Mouse (Mus musculus): ENCODE measurements around the gene Mrpl54. TPM values are rescaled to one million over a fixed set of nuclear protein-coding genes. Genes with fewer than 3 reads are reported as not detected.

Gene Mrpl54
- polyA plus RNA-seq, 2 experiments, result 124 to 202 TPM

DNA sequence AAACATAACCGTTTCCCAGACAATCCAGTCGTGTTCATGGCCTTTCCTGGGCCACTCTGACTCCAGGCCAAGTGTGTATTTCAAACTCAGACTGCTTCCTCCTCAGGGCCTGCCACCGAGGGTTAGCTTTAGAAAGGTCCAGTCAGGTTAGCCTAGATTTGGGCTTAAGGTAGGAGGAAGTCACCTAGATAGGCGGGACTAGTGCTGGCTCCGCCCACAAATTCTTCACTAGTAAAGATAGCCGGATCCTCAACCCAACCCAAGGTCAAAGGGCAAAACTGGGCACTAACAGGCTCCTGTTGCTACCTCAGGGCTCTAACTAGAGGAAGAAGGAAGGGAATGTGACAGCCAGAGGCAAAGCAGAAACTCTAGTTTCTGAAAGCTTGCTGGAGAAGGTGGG lies 19.9 kb upstream of the Mrpl54 start:
- Histone ChIP-seq H3K4me1 (ENCODE audit: control insufficient read depth, insufficient read depth, low read length) (peaks cover 7% of the 10 kb centered on the region), H3K9ac (ENCODE audit: low read depth, low read length, severe bottlenecking) (no peak overlapping the region), H3K27ac (replicated peaks; ENCODE audit: low read depth, low read length) (no peak overlapping the region), H3K27me3 (ENCODE audit: control insufficient read depth, insufficient read depth, low read length) (peaks cover 39% of the 10 kb centered on the region), H3K36me3 (ENCODE audit: control insufficient read depth, insufficient read depth, low read length) (no peaks in the 10 kb centered on the region), H3K9me3 (ENCODE audit: control insufficient read depth, low read length) (no peaks in the 10 kb centered on the region), H3K4me3 (replicated peaks; ENCODE audit: low read length) (no peak overlapping the region), H3K4me2 (replicated peaks; ENCODE audit: low read depth, low read length, severe bottlenecking) (0 out of 2 replicates have a peak overlapping the region, but pooled peaks have one; percentile 66)
- no peak for DNase-seq (ENCODE audit: low spot score)
- no peak for TF ChIP-seq POLR2A (IDR thresholded peaks at IDR 0.05; ENCODE audit: borderline replicate concordance, extremely low read depth, insufficient read depth, insufficient read length)
- WGBS, result 40% methylated on average over 6 of the region's 6 CpGs
- no peak for ATAC-seq (ENCODE audit: low FRiP score, low read depth)

DNA sequence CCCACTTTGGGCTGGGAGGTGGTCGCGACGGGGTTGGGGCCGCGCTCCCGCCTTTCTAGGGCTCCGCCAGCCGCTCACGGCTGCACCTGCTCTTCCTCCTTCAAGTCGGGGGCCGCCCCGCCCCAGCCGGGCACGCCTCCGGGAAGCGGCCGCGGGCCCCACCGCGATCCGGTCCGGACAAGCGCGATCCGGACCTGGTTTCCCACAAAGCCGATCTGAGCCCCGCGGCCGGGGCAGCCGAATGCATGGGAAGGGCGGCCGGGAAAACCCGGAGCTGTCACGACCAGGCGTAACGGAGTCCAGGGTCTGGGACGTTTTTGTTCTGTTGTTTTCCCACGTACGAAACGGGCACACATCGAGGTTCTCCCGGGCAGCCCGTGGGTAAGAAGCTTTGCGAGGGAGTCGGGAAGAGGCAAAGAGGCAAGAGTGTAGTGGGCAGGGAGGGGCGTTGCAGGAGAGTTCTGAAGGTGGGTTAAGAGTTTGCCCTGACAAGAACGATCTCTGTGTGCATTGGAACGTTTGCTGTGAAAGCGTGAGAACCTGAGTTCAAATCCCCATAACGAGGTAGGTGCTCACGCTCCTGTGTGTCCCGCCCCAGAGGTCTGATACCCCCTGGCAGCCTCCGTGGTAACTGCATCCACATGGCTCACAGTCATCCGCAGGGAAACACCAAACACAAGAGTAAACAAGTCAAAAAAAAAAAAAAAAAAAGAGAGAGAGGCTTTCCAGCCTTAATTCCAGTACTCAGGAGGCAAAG lies 19.1 kb upstream of the Mrpl54 start:
- Histone ChIP-seq H3K4me1 (ENCODE audit: control insufficient read depth, insufficient read depth, low read length) (peaks cover 7% of the 10 kb centered on the region), H3K27ac (replicated peaks; ENCODE audit: low read depth, low read length) (no peak overlapping the region), H3K9me3 (ENCODE audit: control insufficient read depth, low read length) (no peaks in the 10 kb centered on the region), H3K36me3 (ENCODE audit: control insufficient read depth, insufficient read depth, low read length) (no peaks in the 10 kb centered on the region), H3K4me3 (replicated peaks; ENCODE audit: low read length) (peak overlapping the region; percentile 41), H3K4me2 (replicated peaks; ENCODE audit: low read depth, low read length, severe bottlenecking) (peak overlapping the region; percentile 66), H3K9ac (ENCODE audit: low read depth, low read length, severe bottlenecking) (peak overlapping the region; percentile 38; the same call in 1 of the 2 replicates), H3K27me3 (ENCODE audit: control insufficient read depth, insufficient read depth, low read length) (peaks cover 39% of the 10 kb centered on the region)
- TF ChIP-seq POLR2A (IDR thresholded peaks at IDR 0.05; ENCODE audit: borderline replicate concordance, extremely low read depth, insufficient read depth, insufficient read length), result no peak
- DNase-seq (ENCODE audit: low spot score), result peak; percentile 88
- peak; percentile 84 for ATAC-seq (ENCODE audit: low FRiP score, low read depth)
- 2% methylated on average over 50 of the region's 54 CpGs for WGBS

DNA sequence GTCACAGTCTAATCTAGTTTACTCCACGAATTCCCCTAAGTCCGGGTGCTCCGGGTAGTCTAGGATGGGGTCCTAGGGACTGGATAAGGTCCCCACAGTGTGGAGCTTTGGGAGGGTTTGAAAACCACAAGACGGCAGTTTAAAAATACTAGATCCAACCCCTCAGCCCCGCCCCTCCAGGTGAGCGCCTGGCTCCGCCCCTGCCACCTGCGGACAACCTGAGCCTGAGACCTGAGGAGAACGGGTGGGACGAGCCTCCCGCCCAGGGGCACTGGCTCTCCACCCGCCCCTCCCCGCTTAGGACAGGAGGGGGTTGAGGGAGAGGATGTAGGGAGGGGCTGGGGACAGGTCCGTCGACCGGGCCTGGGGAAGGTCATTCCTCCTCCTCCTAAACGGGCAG lies 18.0 kb upstream of the Mrpl54 start:
- TF ChIP-seq POLR2A (IDR thresholded peaks at IDR 0.05; ENCODE audit: borderline replicate concordance, extremely low read depth, insufficient read depth, insufficient read length), result no peak
- 11% methylated on average over 16 of the region's 17 CpGs for WGBS
- H3K9me3 ChIP-seq (ENCODE audit: control insufficient read depth, low read length), result no peaks in the 10 kb centered on the region
- H3K27ac ChIP-seq (replicated peaks; ENCODE audit: low read depth, low read length), result no peak overlapping the region
- ATAC-seq (ENCODE audit: low FRiP score, low read depth) (no peak), DNase-seq (ENCODE audit: low spot score) (no peak)
- H3K36me3 ChIP-seq (ENCODE audit: control insufficient read depth, insufficient read depth, low read length), result no peaks in the 10 kb centered on the region
- H3K27me3 ChIP-seq (ENCODE audit: control insufficient read depth, insufficient read depth, low read length), result peaks cover 33% of the 10 kb centered on the region
- H3K4me1 ChIP-seq (ENCODE audit: control insufficient read depth, insufficient read depth, low read length), result peaks cover 7% of the 10 kb centered on the region
- H3K4me2 ChIP-seq (replicated peaks; ENCODE audit: low read depth, low read length, severe bottlenecking), result peak overlapping the region; percentile 66; the same call in 1 of the 2 replicates
- H3K4me3 ChIP-seq (replicated peaks; ENCODE audit: low read length), result peak overlapping the region; percentile 41; the same call in 1 of the 2 replicates
- no peak overlapping the region for H3K9ac ChIP-seq (ENCODE audit: low read depth, low read length, severe bottlenecking)

DNA sequence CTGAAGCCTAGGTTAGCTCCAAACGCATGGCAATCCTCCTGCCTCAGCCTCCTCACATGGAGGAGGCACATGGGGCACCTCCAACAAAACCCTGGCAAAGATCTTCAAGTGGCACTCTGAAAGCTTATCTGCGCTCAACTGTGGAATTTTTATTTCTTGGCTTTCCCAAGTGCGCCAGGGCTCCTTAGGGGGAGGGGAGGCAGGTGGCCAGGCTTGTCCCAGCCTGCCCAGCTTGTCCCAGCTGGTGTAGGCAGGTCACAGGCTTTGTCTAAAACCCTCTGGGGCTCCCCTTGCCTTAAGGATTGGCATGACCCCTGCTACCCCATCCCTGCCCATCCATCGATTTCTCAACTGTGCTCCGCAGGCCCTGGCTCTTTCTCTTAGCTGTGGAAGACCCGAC lies 17.5 kb upstream of the Mrpl54 start:
- Histone ChIP-seq H3K4me3 (replicated peaks; ENCODE audit: low read length) (no peak overlapping the region), H3K27me3 (ENCODE audit: control insufficient read depth, insufficient read depth, low read length) (peaks cover 33% of the 10 kb centered on the region), H3K9me3 (ENCODE audit: control insufficient read depth, low read length) (no peaks in the 10 kb centered on the region), H3K4me1 (ENCODE audit: control insufficient read depth, insufficient read depth, low read length) (peaks cover 7% of the 10 kb centered on the region), H3K9ac (ENCODE audit: low read depth, low read length, severe bottlenecking) (no peak overlapping the region), H3K36me3 (ENCODE audit: control insufficient read depth, insufficient read depth, low read length) (no peaks in the 10 kb centered on the region), H3K4me2 (replicated peaks; ENCODE audit: low read depth, low read length, severe bottlenecking) (no peak overlapping the region), H3K27ac (replicated peaks; ENCODE audit: low read depth, low read length) (no peak overlapping the region)
- WGBS, result 36% methylated on average over 6 of the region's 6 CpGs
- DNase-seq (ENCODE audit: low spot score) (no peak), ATAC-seq (ENCODE audit: low FRiP score, low read depth) (no peak)
- no peak for TF ChIP-seq POLR2A (IDR thresholded peaks at IDR 0.05; ENCODE audit: borderline replicate concordance, extremely low read depth, insufficient read depth, insufficient read length)

DNA sequence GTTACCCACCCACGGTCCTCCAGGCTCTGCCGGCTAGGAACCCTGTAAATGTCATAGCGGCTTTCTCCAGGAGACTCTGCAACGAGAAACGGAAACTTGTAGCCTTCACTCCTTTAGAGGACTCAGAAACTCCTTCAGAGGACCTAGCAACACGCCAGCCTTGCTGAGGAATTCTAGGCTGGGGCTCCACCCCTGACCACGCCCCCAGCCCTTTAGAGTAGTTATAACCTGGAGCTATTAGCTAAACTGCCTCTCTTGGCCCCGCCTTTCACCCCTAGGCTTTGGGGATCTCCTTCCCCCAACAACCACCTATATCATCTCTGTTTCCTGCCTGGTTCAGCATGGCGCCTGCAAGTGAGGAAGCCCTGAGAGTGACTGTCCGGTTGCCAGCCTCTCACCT lies 12.8 kb upstream of the Mrpl54 start:
- H3K4me2 ChIP-seq (replicated peaks; ENCODE audit: low read depth, low read length, severe bottlenecking), result peak overlapping the region; percentile 23; the same call in 1 of the 2 replicates
- no peaks in the 10 kb centered on the region for H3K9me3 ChIP-seq (ENCODE audit: control insufficient read depth, low read length)
- no peak for TF ChIP-seq POLR2A (IDR thresholded peaks at IDR 0.05; ENCODE audit: borderline replicate concordance, extremely low read depth, insufficient read depth, insufficient read length)
- DNase-seq (ENCODE audit: low spot score) (no peak), ATAC-seq (ENCODE audit: low FRiP score, low read depth) (no peak)
- no peaks in the 10 kb centered on the region for H3K36me3 ChIP-seq (ENCODE audit: control insufficient read depth, insufficient read depth, low read length)
- 23% methylated on average over 10 of the region's 10 CpGs for WGBS
- H3K27me3 ChIP-seq (ENCODE audit: control insufficient read depth, insufficient read depth, low read length), result peaks cover 21% of the 10 kb centered on the region
- H3K4me3 ChIP-seq (replicated peaks; ENCODE audit: low read length), result no peak overlapping the region
- H3K9ac ChIP-seq (ENCODE audit: low read depth, low read length, severe bottlenecking), result no peak overlapping the region
- H3K27ac ChIP-seq (replicated peaks; ENCODE audit: low read depth, low read length), result no peak overlapping the region
- H3K4me1 ChIP-seq (ENCODE audit: control insufficient read depth, insufficient read depth, low read length), result no peaks in the 10 kb centered on the region

Measured in limb, embryonic 14.5 days (tissue).